Mouse (Mus musculus): Measurements from ENCODE around the gene Gtpbp6. TPM values are rescaled to one million over a fixed set of nuclear protein-coding genes. Genes with fewer than 3 reads are reported as not detected.
"Not testable (repeated sequence)": the region's sequence is repeated elsewhere in the genome, so short reads cannot be mapped to it uniquely, and the experiment has no call there.

Gtpbp6 gene
- total RNA-seq, 2 experiments from 2014 or later, result 19.6 to 22.5 TPM

DNA sequence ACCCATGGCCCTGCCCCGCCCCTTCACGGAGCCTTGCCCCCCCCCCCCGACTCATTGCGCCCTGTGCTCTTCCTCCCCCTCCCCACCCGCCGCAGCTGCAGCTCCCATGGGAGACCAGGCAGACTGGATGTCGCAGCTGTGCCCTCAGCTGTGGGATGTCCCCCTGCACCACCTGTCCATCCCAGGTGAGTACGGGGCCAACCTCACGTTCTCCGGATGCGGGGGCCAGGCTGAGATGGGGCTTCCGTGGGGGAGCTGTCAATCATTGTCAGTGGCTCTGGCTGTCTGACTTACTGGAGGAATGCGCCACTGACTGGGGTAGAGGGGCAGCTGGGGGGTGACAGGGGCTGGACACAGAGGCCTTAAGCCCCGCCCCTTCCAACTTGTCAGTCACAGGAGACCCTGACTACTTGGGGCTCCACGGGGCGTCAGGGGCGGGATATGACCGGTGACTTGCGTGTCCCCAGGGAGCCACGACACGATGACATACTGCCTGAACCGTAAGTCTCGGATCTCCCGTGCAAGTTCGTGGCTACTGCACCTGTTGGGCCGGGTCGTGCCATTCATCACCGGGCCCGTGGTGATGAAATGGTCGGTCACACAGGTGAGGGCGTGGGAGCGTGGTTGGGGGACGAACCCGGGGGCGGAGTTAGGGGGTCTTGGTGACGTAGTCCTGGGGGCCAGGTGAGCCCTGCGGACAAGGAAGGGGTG, 6.9 kb downstream of the Gtpbp6 start:
- no peak for DNase-seq

DNA sequence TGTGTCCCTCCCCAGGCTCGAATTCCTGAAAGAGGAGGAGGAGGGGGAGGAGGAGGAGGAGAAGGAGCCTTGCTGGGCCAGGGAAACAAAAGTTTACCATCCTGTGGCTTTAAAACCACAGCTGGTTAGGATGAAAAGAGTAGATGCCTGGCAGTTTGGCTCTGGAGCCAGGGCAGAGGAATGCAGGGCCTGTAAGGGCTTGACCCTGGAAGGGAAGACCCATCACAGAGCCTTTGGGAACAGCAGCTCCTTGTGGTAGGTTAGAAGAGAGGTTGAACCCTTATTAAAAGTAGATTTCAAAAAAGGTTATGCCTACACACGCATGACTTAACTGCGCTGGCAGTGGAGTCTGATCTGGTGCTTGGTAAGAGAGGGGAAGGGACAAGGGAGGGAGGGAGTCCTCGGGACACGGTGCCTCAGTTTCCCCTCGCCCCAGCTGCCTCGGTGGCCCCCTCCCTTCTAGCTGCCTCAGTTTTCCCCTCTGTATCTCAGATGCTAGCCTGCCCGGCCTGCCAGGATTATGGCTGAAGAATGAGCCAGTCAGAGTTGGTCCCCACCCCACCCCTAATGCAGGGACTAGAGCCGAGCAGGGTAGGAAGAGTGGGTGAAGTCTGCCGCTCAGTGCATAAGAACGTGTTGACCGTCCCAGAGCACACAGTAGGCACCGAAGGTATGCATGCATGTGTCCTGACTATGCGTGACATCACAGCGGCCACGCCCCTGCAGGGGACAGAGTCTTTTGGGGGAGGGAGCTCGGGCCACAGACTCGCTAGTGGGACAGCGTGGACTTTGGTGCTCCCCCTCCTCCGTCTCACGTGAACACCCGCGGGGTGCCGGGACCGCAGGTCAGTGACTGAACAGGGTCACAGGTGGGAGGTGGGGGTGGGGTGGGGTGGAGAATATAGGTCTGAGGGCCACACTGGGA, 8.1 kb downstream of the Gtpbp6 start, which contains the start of gene Plcxd1:
Gene Plcxd1 (plus strand): TSS at position 314 of the 925 bp plus-strand sequence.
- DNase-seq, result no peak

GRCm38 (mm10) chr5:110098991-110099477, 9.0 kb downstream of the Gtpbp6 start:
- DNase-seq, result no peak

DNA sequence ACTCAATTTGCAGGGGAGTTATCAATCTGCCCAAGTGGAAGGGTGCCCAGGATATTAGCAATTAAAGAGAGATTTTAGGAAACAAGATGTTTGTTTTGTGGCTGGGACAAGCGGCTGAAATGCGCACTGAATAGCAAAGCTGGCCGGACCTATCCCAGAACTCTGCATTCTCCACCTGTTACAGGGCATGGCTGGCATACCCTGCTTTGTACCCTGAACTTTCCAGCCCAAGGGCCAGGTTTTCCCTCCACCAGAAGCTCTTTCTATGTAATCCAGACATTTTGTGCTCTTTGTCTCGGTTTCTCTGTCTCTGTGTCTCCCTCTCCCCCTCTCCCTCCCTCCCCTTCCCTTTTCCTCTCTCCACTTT, 13.2 kb downstream of the Gtpbp6 start:
- DNase-seq, result no peak

DNA sequence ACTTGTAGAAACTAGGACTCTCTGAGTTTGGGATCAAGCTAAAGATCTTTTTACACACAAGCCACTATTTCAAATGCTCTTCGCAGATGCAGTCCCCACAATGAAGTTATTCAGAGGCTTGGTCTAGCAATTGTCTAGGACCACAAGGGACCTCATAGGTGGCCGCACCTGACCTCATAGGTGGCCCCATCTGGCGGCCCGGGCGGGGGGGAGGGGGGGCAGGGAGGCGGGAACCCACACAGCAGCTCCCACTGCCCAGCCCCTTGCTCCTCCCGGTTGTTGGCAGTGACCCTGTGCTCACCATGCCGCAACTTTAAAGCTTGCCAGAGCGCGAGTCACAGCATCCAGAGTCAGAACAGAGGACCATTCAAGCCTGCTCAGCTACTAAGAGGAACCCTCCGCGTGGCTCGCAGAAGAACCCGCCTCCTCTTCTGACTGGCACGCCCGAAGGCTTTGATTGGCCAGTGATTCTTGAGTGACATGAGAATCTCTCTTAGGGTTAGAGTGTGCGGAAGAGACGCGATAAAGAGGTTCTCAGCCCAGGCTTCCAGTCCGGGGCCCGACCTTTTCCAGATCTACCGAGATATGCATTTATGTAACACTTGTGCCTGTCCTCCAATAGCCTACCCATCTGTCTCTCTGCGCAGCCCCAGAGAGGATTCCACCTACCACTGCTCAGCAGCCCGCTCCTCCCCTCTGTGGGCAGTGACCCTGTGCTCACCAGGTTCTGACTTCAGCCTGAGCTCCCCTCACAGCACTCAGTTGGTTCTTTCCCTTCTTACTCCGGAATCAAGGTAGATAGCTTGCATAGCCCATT, 13.8 kb downstream of the Gtpbp6 start, which contains the start of gene Gm35315:
Gene Gm35315 (minus strand): TSS at position 391 of the 817 bp plus-strand sequence.
- peak; percentile 65 for DNase-seq

DNA sequence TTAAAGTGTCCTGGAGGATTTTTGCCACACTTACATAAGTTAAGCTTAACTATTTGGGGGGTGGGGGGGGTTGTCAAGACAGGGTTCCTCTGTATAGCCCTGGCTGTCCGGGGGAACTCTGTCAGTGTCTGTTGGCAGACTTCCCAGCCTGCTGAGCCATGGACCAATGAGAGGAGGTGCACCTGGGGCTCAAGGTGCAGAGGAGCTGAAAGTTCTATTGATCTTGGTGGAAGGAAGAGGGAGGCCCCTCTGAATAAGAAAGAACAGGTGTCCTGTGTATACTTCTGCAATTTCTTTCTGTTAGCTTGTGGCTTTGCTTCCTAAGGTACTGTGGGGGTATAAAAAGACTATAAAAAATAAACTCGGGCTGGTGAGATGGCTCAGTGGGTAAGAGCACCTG, 16.5 kb downstream of the Gtpbp6 start:
- DNase-seq, result no peak

GRCm38 (mm10) chr5:110086161-110086866, 21.7 kb downstream of the Gtpbp6 start:
- DNase-seq, result no peak

DNA sequence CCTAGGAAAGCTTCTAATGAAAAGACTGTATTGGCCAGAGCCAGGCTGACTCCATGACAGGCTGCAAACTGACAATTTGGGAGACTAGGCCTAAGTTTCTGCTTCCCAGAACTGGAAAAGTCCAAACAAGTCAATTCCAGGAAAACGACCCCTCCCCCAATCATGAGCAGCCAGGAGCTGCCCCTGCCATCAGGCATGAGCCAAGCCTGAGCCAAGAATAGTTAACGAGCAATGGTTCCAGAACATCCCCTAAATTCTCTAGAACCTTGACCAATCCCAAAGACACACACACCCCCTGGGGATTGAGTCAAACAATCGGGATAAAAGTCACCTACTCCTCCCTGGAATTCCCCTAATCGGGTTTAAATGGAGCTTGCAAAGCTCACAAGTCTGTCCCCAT, 25.0 kb downstream of the Gtpbp6 start:
- DNase-seq, result no peak

DNA sequence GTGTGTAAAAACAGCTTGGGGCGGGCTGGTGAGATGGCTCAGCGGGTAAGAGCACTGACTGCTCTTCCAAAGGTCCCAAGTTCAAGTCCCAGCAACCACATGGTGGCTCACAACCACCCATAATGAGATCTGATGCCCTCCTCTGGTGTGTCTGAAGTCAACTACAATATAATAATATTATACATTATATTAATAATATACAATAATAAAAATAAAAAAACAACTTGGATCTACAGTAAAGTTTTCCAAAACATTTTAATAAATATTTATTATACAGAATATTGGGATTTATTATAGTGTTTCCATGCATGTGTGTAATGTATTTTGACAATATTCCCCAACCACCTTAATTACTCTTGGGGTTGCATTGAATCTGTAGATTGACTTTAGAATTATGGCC, 35.6 kb downstream of the Gtpbp6 start, which contains the start of gene Gm17655:
Gene Gm17655 (minus strand): TSS at position 101 of the 400 bp plus-strand sequence.
- DNase-seq, result not testable (repeated sequence)

DNA sequence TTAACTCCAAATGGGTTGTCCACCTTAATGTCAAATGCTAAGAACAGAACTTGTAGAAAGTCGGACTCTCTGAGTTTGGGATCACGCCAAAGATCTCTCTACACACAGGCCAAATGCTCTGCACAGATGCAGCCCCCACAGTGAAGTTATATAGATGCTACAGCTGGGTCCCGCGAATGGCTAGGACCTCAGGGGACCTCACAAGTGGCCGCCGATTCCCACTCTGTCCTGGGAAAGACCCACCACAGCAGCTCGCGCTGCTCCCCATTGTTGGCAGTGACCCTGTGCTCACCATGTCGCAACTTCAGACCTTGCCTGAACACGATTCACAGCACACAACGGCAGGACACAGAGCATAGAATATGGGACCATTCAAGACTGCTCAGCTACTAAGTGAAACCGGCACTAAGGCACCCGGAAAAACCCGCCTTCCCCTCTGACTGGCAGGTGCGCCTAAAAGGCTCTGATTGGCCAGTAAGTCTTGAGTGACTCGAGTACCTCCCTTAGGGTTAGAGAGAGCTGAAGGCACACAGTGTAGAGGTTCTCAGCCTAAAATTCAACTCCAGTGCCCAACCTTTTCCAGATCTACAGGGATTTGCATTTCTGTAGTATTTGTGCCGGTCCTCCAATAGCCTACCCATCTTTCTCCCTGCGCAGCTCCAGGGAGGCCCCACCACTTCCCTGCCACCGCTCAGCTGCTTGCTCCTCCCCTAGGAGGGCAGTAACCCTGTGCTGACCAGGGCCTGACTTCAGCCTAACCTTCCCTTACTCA, 50.2 kb downstream of the Gtpbp6 start:
- DNase-seq, result peak; percentile 73

Other genes starting within 250 kb of the Gtpbp6 start
- 1 to 10 TPM; 4.0 to 6.9 TPM for gene Gm15446, start 184.8 kb downstream of the Gtpbp6 start, total RNA-seq (2021)
- gene Zfp932, start 111.7 kb downstream of the Gtpbp6 start, total RNA-seq (2021), result 10 to 100 TPM in 1 of 2 experiments, 1 to 10 TPM in 1; 9.2 to 12.7 TPM
- gene Gm17655, start 35.7 kb downstream of the Gtpbp6 start, total RNA-seq (2021), result 1 to 10 TPM; 1.9 to 2.7 TPM
- under 1 TPM; 0.28 to 0.34 TPM for gene Gm35315, start 13.8 kb downstream of the Gtpbp6 start, total RNA-seq (2021)
- gene Plcxd1, start 8.2 kb downstream of the Gtpbp6 start, total RNA-seq (2021), result under 1 TPM in 1 of 2 experiments, not detected in 1; 0.07 TPM
- 1 to 10 TPM; 3.1 to 3.2 TPM for gene Zfp605, start 1.9 kb upstream of the Gtpbp6 start, total RNA-seq (2021)
- 10 to 100 TPM; 14.9 to 21.0 TPM for gene Chfr, start 27.6 kb upstream of the Gtpbp6 start, total RNA-seq (2021)
- 10 to 100 TPM; 38.7 to 39.5 TPM for gene Golga3, start 68.5 kb upstream of the Gtpbp6 start, total RNA-seq (2021)
- 10 to 100 TPM; 23.4 to 28.1 TPM for gene Ankle2, start 122.8 kb upstream of the Gtpbp6 start, total RNA-seq (2021)
- 10 to 100 TPM; 22.6 to 26.7 TPM for gene Pgam5, start 161.7 kb upstream of the Gtpbp6 start, total RNA-seq (2021)
- 10 to 100 TPM; 25.9 to 26.6 TPM for gene Pxmp2, start 178.0 kb upstream of the Gtpbp6 start, total RNA-seq (2021)
- 1 to 10 TPM; 6.0 to 6.1 TPM for gene Pole, start 178.1 kb upstream of the Gtpbp6 start, total RNA-seq (2021)
- gene P2rx2, start 235.0 kb upstream of the Gtpbp6 start, total RNA-seq (2021), result not detected
- gene Lrcol1, start 236.5 kb upstream of the Gtpbp6 start, total RNA-seq (2021), result not detected